Mouse (Mus musculus): Measurements from ENCODE around the gene Mpeg1. TPM values are rescaled to one million over a fixed set of nuclear protein-coding genes. Genes with fewer than 3 reads are reported as not detected.
A peak's percentile ranks its signal among the peaks of the same experiment; 100 is the strongest.

Mpeg1 gene
- polyA plus RNA-seq, 1 experiment from 2014 or later: 0.78 TPM

- no peak for ATAC-seq (ENCODE audit: low FRiP score)
- H3K27ac ChIP-seq: peak overlapping the region; percentile 8; the same call in 1 of the 2 replicates
- no peaks in the 10 kb centered on the region for H3K9me3 ChIP-seq
- peaks cover 70% of the 10 kb centered on the region for H3K36me3 ChIP-seq
- H3K4me2 ChIP-seq: no peak overlapping the region
- WGBS: 75% methylated on average over 3 of the region's 3 CpGs
- H3K27me3 ChIP-seq: no peaks in the 10 kb centered on the region
- H3K4me1 ChIP-seq (replicated peaks): peaks cover 13% of the 10 kb centered on the region
- no peak overlapping the region for H3K9ac ChIP-seq
- no peak overlapping the region for H3K4me3 ChIP-seq
Measured at GRCm38 (mm10) chr19:12471866-12472265, 11.3 kb downstream of the Mpeg1 start.

- Histone ChIP-seq H3K36me3 (peaks cover 75% of the 10 kb centered on the region), H3K4me1 (replicated peaks) (peaks cover 16% of the 10 kb centered on the region), H3K9ac (no peak overlapping the region), H3K9me3 (no peaks in the 10 kb centered on the region), H3K27ac (no peak overlapping the region), H3K27me3 (no peaks in the 10 kb centered on the region), H3K4me3 (no peak overlapping the region), H3K4me2 (no peak overlapping the region)
- ATAC-seq (ENCODE audit: low FRiP score): no peak
- WGBS: 87% methylated on average over 5 of the region's 5 CpGs
Measured at GRCm38 (mm10) chr19:12472381-12472976, 11.9 kb downstream of the Mpeg1 start.

GRCm38 (mm10) chr19:12473201-12473641, 12.6 kb downstream of the Mpeg1 start:
- ATAC-seq (ENCODE audit: low FRiP score): no peak
- no peaks in the 10 kb centered on the region for H3K27me3 ChIP-seq
- no peak overlapping the region for H3K4me2 ChIP-seq
- no peaks in the 10 kb centered on the region for H3K9me3 ChIP-seq
- 85% methylated on average over 4 of the region's 4 CpGs for WGBS
- H3K9ac ChIP-seq: no peak overlapping the region
- H3K4me3 ChIP-seq: no peak overlapping the region
- peaks cover 77% of the 10 kb centered on the region for H3K36me3 ChIP-seq
- H3K27ac ChIP-seq: no peak overlapping the region
- H3K4me1 ChIP-seq (replicated peaks): peaks cover 16% of the 10 kb centered on the region

GRCm38 (mm10) chr19:12473951-12474350, 13.4 kb downstream of the Mpeg1 start:
- H3K9ac ChIP-seq: no peak overlapping the region
- H3K27me3 ChIP-seq: no peaks in the 10 kb centered on the region
- H3K9me3 ChIP-seq: no peaks in the 10 kb centered on the region
- no peak overlapping the region for H3K27ac ChIP-seq
- peaks cover 16% of the 10 kb centered on the region for H3K4me1 ChIP-seq (replicated peaks)
- H3K4me3 ChIP-seq: no peak overlapping the region
- 93% methylated on average over 4 of the region's 4 CpGs for WGBS
- peaks cover 77% of the 10 kb centered on the region for H3K36me3 ChIP-seq
- H3K4me2 ChIP-seq: no peak overlapping the region
- no peak for ATAC-seq (ENCODE audit: low FRiP score)

- H3K27me3 ChIP-seq: no peaks in the 10 kb centered on the region
- ATAC-seq (ENCODE audit: low FRiP score): peak; percentile 95
- no peak overlapping the region for H3K9ac ChIP-seq
- H3K27ac ChIP-seq: peak overlapping the region; percentile 76
- H3K4me1 ChIP-seq (replicated peaks): peaks cover 16% of the 10 kb centered on the region
- H3K4me3 ChIP-seq: no peak overlapping the region
- peaks cover 82% of the 10 kb centered on the region for H3K36me3 ChIP-seq
- H3K4me2 ChIP-seq: peak overlapping the region; percentile 15; the same call in 1 of the 2 replicates
- 55% methylated on average over 15 of the region's 15 CpGs for WGBS
- H3K9me3 ChIP-seq: no peaks in the 10 kb centered on the region
Measured at GRCm38 (mm10) chr19:12475380-12476250, 15.0 kb downstream of the Mpeg1 start.

- no peak for ATAC-seq (ENCODE audit: low FRiP score)
- 63% methylated on average over 5 of the region's 5 CpGs for WGBS
Measured at GRCm38 (mm10) chr19:12476721-12477270, 16.2 kb downstream of the Mpeg1 start.

GRCm38 (mm10) chr19:12478369-12478768, 17.8 kb downstream of the Mpeg1 start:
- Histone ChIP-seq H3K9ac (no peak overlapping the region), H3K27ac (0 out of 2 replicates have a peak overlapping the region, but pooled peaks have one; percentile 6), H3K4me1 (replicated peaks) (peaks cover 16% of the 10 kb centered on the region), H3K4me3 (no peak overlapping the region), H3K27me3 (no peaks in the 10 kb centered on the region), H3K9me3 (no peaks in the 10 kb centered on the region), H3K36me3 (peaks cover 84% of the 10 kb centered on the region), H3K4me2 (no peak overlapping the region)
- ATAC-seq (ENCODE audit: low FRiP score): no peak
- 88% methylated on average over 6 of the region's 6 CpGs for WGBS

More at GRCm38 (mm10) chr19:12476721-12477270, 16.2 kb downstream of the Mpeg1 start:
- Histone ChIP-seq H3K27ac (peak overlapping the region; percentile 64), H3K4me1 (replicated peaks) (peaks cover 16% of the 10 kb centered on the region), H3K4me2 (no peak overlapping the region), H3K9me3 (no peaks in the 10 kb centered on the region), H3K9ac (no peak overlapping the region), H3K27me3 (no peaks in the 10 kb centered on the region), H3K4me3 (no peak overlapping the region), H3K36me3 (peaks cover 84% of the 10 kb centered on the region)

GRCm38 (mm10) chr19:12483782-12484181, 23.2 kb downstream of the Mpeg1 start:
- Histone ChIP-seq H3K9me3 (no peaks in the 10 kb centered on the region), H3K4me3 (no peak overlapping the region), H3K27ac (peak overlapping the region; percentile 52; the same call in 1 of the 2 replicates), H3K4me1 (replicated peaks) (peaks cover 34% of the 10 kb centered on the region), H3K9ac (no peak overlapping the region), H3K36me3 (peaks cover 77% of the 10 kb centered on the region), H3K27me3 (no peaks in the 10 kb centered on the region), H3K4me2 (no peak overlapping the region)
- no peak for ATAC-seq (ENCODE audit: low FRiP score)
- 72% methylated on average over 4 of the region's 4 CpGs for WGBS

- peaks cover 72% of the 10 kb centered on the region for H3K36me3 ChIP-seq
- 74% methylated on average over 4 of the region's 4 CpGs for WGBS
- H3K27ac ChIP-seq: peak overlapping the region; percentile 52
- H3K4me3 ChIP-seq: no peak overlapping the region
- H3K4me1 ChIP-seq (replicated peaks): peaks cover 38% of the 10 kb centered on the region
- H3K27me3 ChIP-seq: no peaks in the 10 kb centered on the region
- no peak overlapping the region for H3K9ac ChIP-seq
- no peak overlapping the region for H3K4me2 ChIP-seq
- no peaks in the 10 kb centered on the region for H3K9me3 ChIP-seq
- ATAC-seq (ENCODE audit: low FRiP score): no peak
Measured at GRCm38 (mm10) chr19:12484210-12484609, 23.6 kb downstream of the Mpeg1 start.

GRCm38 (mm10) chr19:12485223-12485622, 24.6 kb downstream of the Mpeg1 start:
- Histone ChIP-seq H3K27me3 (no peaks in the 10 kb centered on the region), H3K9me3 (no peaks in the 10 kb centered on the region), H3K4me1 (replicated peaks) (peaks cover 47% of the 10 kb centered on the region), H3K4me3 (no peak overlapping the region), H3K36me3 (peaks cover 62% of the 10 kb centered on the region), H3K9ac (no peak overlapping the region), H3K4me2 (no peak overlapping the region), H3K27ac (peak overlapping the region; percentile 52)
- WGBS: 80% methylated on average over 13 of the region's 13 CpGs
- ATAC-seq (ENCODE audit: low FRiP score): no peak

GRCm38 (mm10) chr19:12485631-12486030, 25.1 kb downstream of the Mpeg1 start:
- no peak overlapping the region for H3K9ac ChIP-seq
- H3K9me3 ChIP-seq: no peaks in the 10 kb centered on the region
- H3K36me3 ChIP-seq: peaks cover 62% of the 10 kb centered on the region
- no peak overlapping the region for H3K4me2 ChIP-seq
- no peaks in the 10 kb centered on the region for H3K27me3 ChIP-seq
- no peak overlapping the region for H3K27ac ChIP-seq
- no peak overlapping the region for H3K4me3 ChIP-seq
- peaks cover 52% of the 10 kb centered on the region for H3K4me1 ChIP-seq (replicated peaks)
- 48% methylated on average over 3 of the region's 3 CpGs for WGBS
- ATAC-seq (ENCODE audit: low FRiP score): no peak

GRCm38 (mm10) chr19:12486875-12487274, 26.3 kb downstream of the Mpeg1 start:
- Histone ChIP-seq H3K4me1 (replicated peaks) (peaks cover 64% of the 10 kb centered on the region), H3K36me3 (peaks cover 62% of the 10 kb centered on the region), H3K4me3 (no peak overlapping the region), H3K9me3 (no peaks in the 10 kb centered on the region), H3K27me3 (no peaks in the 10 kb centered on the region), H3K4me2 (no peak overlapping the region), H3K9ac (peak overlapping the region; percentile 24; the same call in 1 of the 2 replicates), H3K27ac (peak overlapping the region; percentile 97)
- 60% methylated on average over 6 of the region's 6 CpGs for WGBS
- ATAC-seq (ENCODE audit: low FRiP score): no peak

Measured in hindbrain, embryonic 13.5 days (tissue).